Mouse (Mus musculus): ENCODE measurements around the gene Emb.

- TF ChIP-seq IRF4 (IDR thresholded peaks at IDR 0.05; ENCODE audit: low read depth, low read length) (no peak), CTCF (conservative IDR thresholded peaks at IDR 0.05 in 1 of 2, IDR thresholded peaks at IDR 0.05 in 1 of 2; ENCODE audit: low read depth in 2 of 2, low read length in 2 of 2) (no peak), TBP (conservative IDR thresholded peaks at IDR 0.05; ENCODE audit: low read depth, low read length) (no peak), RCOR1 (conservative IDR thresholded peaks at IDR 0.05; ENCODE audit: low read depth, low read length) (no peak), ZKSCAN1 (IDR thresholded peaks at IDR 0.05; ENCODE audit: borderline replicate concordance, low read depth, low read length) (no peak), GABPA (IDR thresholded peaks at IDR 0.05; ENCODE audit: insufficient replicate concordance, low read depth, low read length) (no peak), MEF2A (IDR thresholded peaks at IDR 0.05; ENCODE audit: borderline replicate concordance, low read depth, low read length) (no peak), ELF1 (IDR thresholded peaks at IDR 0.05; ENCODE audit: low read depth, low read length) (no peak), MYC (IDR thresholded peaks at IDR 0.05; ENCODE audit: low read depth, low read length) (no peak), JUND (conservative IDR thresholded peaks at IDR 0.05; ENCODE audit: low read depth, low read length) (no peak), MXI1 (IDR thresholded peaks at IDR 0.05; ENCODE audit: low read depth, low read length) (no peak), ZMIZ1 (IDR thresholded peaks at IDR 0.05; ENCODE audit: low read depth, low read length) (no peak), POLR2A (IDR thresholded peaks at IDR 0.05; ENCODE audit: low read depth, low read length) (no peak)
These were observed 7.1 kb downstream of the Emb start for GRCm38 (mm10) chr13:117215481-117215880.

Measured in CH12.LX (cell line).